Mouse (Mus musculus): ENCODE measurements at regions not wholly inside any gene's neighbourhood (a gene's known extent, or its start where the extent isn't known, plus 50 kb on each side); places are given as distances from the start of the nearest gene placed in this dataset.

GRCm38 (mm10) chr16:24176057-24176456 is 187.4 kb upstream of the Bcl6 start:
- WGBS = 58% methylated on average over 2 of the region's 2 CpGs
- H3K27me3 ChIP-seq (ENCODE audit: control insufficient read depth, insufficient read depth, low read length) = no peaks in the 10 kb centered on the region
- H3K4me2 ChIP-seq (ENCODE audit: low read depth, low read length, severe bottlenecking) = no peak overlapping the region
- ATAC-seq (replicated peaks; ENCODE audit: low FRiP score) (no peak), DNase-seq (ENCODE audit: low spot score) (no peak)
- no peak overlapping the region for H3K27ac ChIP-seq (ENCODE audit: low read depth, low read length)
- H3K4me3 ChIP-seq (ENCODE audit: low read depth, low read length) = no peak overlapping the region
- H3K9ac ChIP-seq (ENCODE audit: low read length) = no peak overlapping the region
- H3K4me1 ChIP-seq (replicated peaks; ENCODE audit: control insufficient read depth, insufficient read depth, low read length) = no peaks in the 10 kb centered on the region
- H3K36me3 ChIP-seq (ENCODE audit: control insufficient read depth, insufficient read depth, low read length) = no peaks in the 10 kb centered on the region
- H3K9me3 ChIP-seq (ENCODE audit: control insufficient read depth, low read length) = no peaks in the 10 kb centered on the region

GRCm38 (mm10) chr16:24175235-24175760 is 186.6 kb upstream of the Bcl6 start:
- DNase-seq (ENCODE audit: low spot score) (no peak), ATAC-seq (replicated peaks; ENCODE audit: low FRiP score) (no peak)
- H3K4me1 ChIP-seq (replicated peaks; ENCODE audit: control insufficient read depth, insufficient read depth, low read length) = no peaks in the 10 kb centered on the region
- 75% methylated on average over 9 of the region's 9 CpGs for WGBS
- H3K4me2 ChIP-seq (ENCODE audit: low read depth, low read length, severe bottlenecking) = no peak overlapping the region
- H3K9me3 ChIP-seq (ENCODE audit: control insufficient read depth, low read length) = no peaks in the 10 kb centered on the region
- no peak overlapping the region for H3K4me3 ChIP-seq (ENCODE audit: low read depth, low read length)
- no peaks in the 10 kb centered on the region for H3K27me3 ChIP-seq (ENCODE audit: control insufficient read depth, insufficient read depth, low read length)
- H3K9ac ChIP-seq (ENCODE audit: low read length) = no peak overlapping the region
- H3K27ac ChIP-seq (ENCODE audit: low read depth, low read length) = no peak overlapping the region
- H3K36me3 ChIP-seq (ENCODE audit: control insufficient read depth, insufficient read depth, low read length) = no peaks in the 10 kb centered on the region

GRCm38 (mm10) chr16:24174595-24174994 is 185.9 kb upstream of the Bcl6 start:
- no peak overlapping the region for H3K4me2 ChIP-seq (ENCODE audit: low read depth, low read length, severe bottlenecking)
- H3K4me3 ChIP-seq (ENCODE audit: low read depth, low read length) = no peak overlapping the region
- no peaks in the 10 kb centered on the region for H3K4me1 ChIP-seq (replicated peaks; ENCODE audit: control insufficient read depth, insufficient read depth, low read length)
- H3K27me3 ChIP-seq (ENCODE audit: control insufficient read depth, insufficient read depth, low read length) = no peaks in the 10 kb centered on the region
- H3K27ac ChIP-seq (ENCODE audit: low read depth, low read length) = no peak overlapping the region
- no peak overlapping the region for H3K9ac ChIP-seq (ENCODE audit: low read length)
- no peaks in the 10 kb centered on the region for H3K9me3 ChIP-seq (ENCODE audit: control insufficient read depth, low read length)
- WGBS = 82% methylated on average over 3 of the region's 3 CpGs
- ATAC-seq (replicated peaks; ENCODE audit: low FRiP score) = no peak
- no peaks in the 10 kb centered on the region for H3K36me3 ChIP-seq (ENCODE audit: control insufficient read depth, insufficient read depth, low read length)
- no peak for DNase-seq (ENCODE audit: low spot score)

GRCm38 (mm10) chr16:24173783-24174518 is 185.3 kb upstream of the Bcl6 start:
- H3K27ac ChIP-seq (ENCODE audit: low read depth, low read length) = no peak overlapping the region
- DNase-seq (ENCODE audit: low spot score) (no peak), ATAC-seq (replicated peaks; ENCODE audit: low FRiP score) (no peak)
- 81% methylated on average over 5 of the region's 5 CpGs for WGBS
- H3K27me3 ChIP-seq (ENCODE audit: control insufficient read depth, insufficient read depth, low read length) = no peaks in the 10 kb centered on the region
- no peak overlapping the region for H3K4me2 ChIP-seq (ENCODE audit: low read depth, low read length, severe bottlenecking)
- H3K4me3 ChIP-seq (ENCODE audit: low read depth, low read length) = no peak overlapping the region
- H3K36me3 ChIP-seq (ENCODE audit: control insufficient read depth, insufficient read depth, low read length) = no peaks in the 10 kb centered on the region
- H3K9ac ChIP-seq (ENCODE audit: low read length) = no peak overlapping the region
- no peaks in the 10 kb centered on the region for H3K9me3 ChIP-seq (ENCODE audit: control insufficient read depth, low read length)
- no peaks in the 10 kb centered on the region for H3K4me1 ChIP-seq (replicated peaks; ENCODE audit: control insufficient read depth, insufficient read depth, low read length)

GRCm38 (mm10) chr16:24172653-24173052 is 184.0 kb upstream of the Bcl6 start:
- Histone ChIP-seq H3K27me3 (ENCODE audit: control insufficient read depth, insufficient read depth, low read length) (no peaks in the 10 kb centered on the region), H3K36me3 (ENCODE audit: control insufficient read depth, insufficient read depth, low read length) (no peaks in the 10 kb centered on the region), H3K4me3 (ENCODE audit: low read depth, low read length) (no peak overlapping the region), H3K27ac (ENCODE audit: low read depth, low read length) (no peak overlapping the region), H3K9me3 (ENCODE audit: control insufficient read depth, low read length) (no peaks in the 10 kb centered on the region), H3K9ac (ENCODE audit: low read length) (no peak overlapping the region), H3K4me1 (replicated peaks; ENCODE audit: control insufficient read depth, insufficient read depth, low read length) (no peaks in the 10 kb centered on the region), H3K4me2 (ENCODE audit: low read depth, low read length, severe bottlenecking) (no peak overlapping the region)
- 90% methylated on average over 2 of the region's 2 CpGs for WGBS
- no peak for ATAC-seq (replicated peaks; ENCODE audit: low FRiP score)
- DNase-seq (ENCODE audit: low spot score) = no peak

GRCm38 (mm10) chr16:24172065-24172464 is 183.4 kb upstream of the Bcl6 start:
- no peaks in the 10 kb centered on the region for H3K4me1 ChIP-seq (replicated peaks; ENCODE audit: control insufficient read depth, insufficient read depth, low read length)
- no peak overlapping the region for H3K27ac ChIP-seq (ENCODE audit: low read depth, low read length)
- ATAC-seq (replicated peaks; ENCODE audit: low FRiP score) = peak; percentile 61
- H3K36me3 ChIP-seq (ENCODE audit: control insufficient read depth, insufficient read depth, low read length) = no peaks in the 10 kb centered on the region
- no peak overlapping the region for H3K4me3 ChIP-seq (ENCODE audit: low read depth, low read length)
- WGBS = 67% methylated on average over 5 of the region's 5 CpGs
- no peaks in the 10 kb centered on the region for H3K27me3 ChIP-seq (ENCODE audit: control insufficient read depth, insufficient read depth, low read length)
- no peak overlapping the region for H3K4me2 ChIP-seq (ENCODE audit: low read depth, low read length, severe bottlenecking)
- no peak overlapping the region for H3K9ac ChIP-seq (ENCODE audit: low read length)
- no peaks in the 10 kb centered on the region for H3K9me3 ChIP-seq (ENCODE audit: control insufficient read depth, low read length)
- no peak for DNase-seq (ENCODE audit: low spot score)

- H3K36me3 ChIP-seq (ENCODE audit: control insufficient read depth, insufficient read depth, low read length) = no peaks in the 10 kb centered on the region
- no peak overlapping the region for H3K4me3 ChIP-seq (ENCODE audit: low read depth, low read length)
- H3K4me1 ChIP-seq (replicated peaks; ENCODE audit: control insufficient read depth, insufficient read depth, low read length) = no peaks in the 10 kb centered on the region
- H3K9me3 ChIP-seq (ENCODE audit: control insufficient read depth, low read length) = no peaks in the 10 kb centered on the region
- H3K9ac ChIP-seq (ENCODE audit: low read length) = no peak overlapping the region
- DNase-seq (ENCODE audit: low spot score) (no peak), ATAC-seq (replicated peaks; ENCODE audit: low FRiP score) (no peak)
- H3K4me2 ChIP-seq (ENCODE audit: low read depth, low read length, severe bottlenecking) = no peak overlapping the region
- WGBS = 80% methylated on average over 4 of the region's 4 CpGs
- H3K27ac ChIP-seq (ENCODE audit: low read depth, low read length) = no peak overlapping the region
- no peaks in the 10 kb centered on the region for H3K27me3 ChIP-seq (ENCODE audit: control insufficient read depth, insufficient read depth, low read length)
These were observed 182.5 kb upstream of the Bcl6 start for GRCm38 (mm10) chr16:24171161-24171560.

- no peaks in the 10 kb centered on the region for H3K4me1 ChIP-seq (replicated peaks; ENCODE audit: control insufficient read depth, insufficient read depth, low read length)
- H3K4me3 ChIP-seq (ENCODE audit: low read depth, low read length) = no peak overlapping the region
- ATAC-seq (replicated peaks; ENCODE audit: low FRiP score) (no peak), DNase-seq (ENCODE audit: low spot score) (no peak)
- no peaks in the 10 kb centered on the region for H3K27me3 ChIP-seq (ENCODE audit: control insufficient read depth, insufficient read depth, low read length)
- H3K9me3 ChIP-seq (ENCODE audit: control insufficient read depth, low read length) = no peaks in the 10 kb centered on the region
- H3K36me3 ChIP-seq (ENCODE audit: control insufficient read depth, insufficient read depth, low read length) = no peaks in the 10 kb centered on the region
- no peak overlapping the region for H3K9ac ChIP-seq (ENCODE audit: low read length)
- H3K4me2 ChIP-seq (ENCODE audit: low read depth, low read length, severe bottlenecking) = no peak overlapping the region
- H3K27ac ChIP-seq (ENCODE audit: low read depth, low read length) = no peak overlapping the region
These were observed 177.8 kb upstream of the Bcl6 start for GRCm38 (mm10) chr16:24166496-24166895.

- H3K4me1 ChIP-seq (replicated peaks; ENCODE audit: control insufficient read depth, insufficient read depth, low read length) = no peaks in the 10 kb centered on the region
- H3K9me3 ChIP-seq (ENCODE audit: control insufficient read depth, low read length) = no peaks in the 10 kb centered on the region
- H3K27me3 ChIP-seq (ENCODE audit: control insufficient read depth, insufficient read depth, low read length) = no peaks in the 10 kb centered on the region
- H3K36me3 ChIP-seq (ENCODE audit: control insufficient read depth, insufficient read depth, low read length) = no peaks in the 10 kb centered on the region
- ATAC-seq (replicated peaks; ENCODE audit: low FRiP score) (no peak), DNase-seq (ENCODE audit: low spot score) (no peak)
- H3K27ac ChIP-seq (ENCODE audit: low read depth, low read length) = no peak overlapping the region
- H3K4me2 ChIP-seq (ENCODE audit: low read depth, low read length, severe bottlenecking) = no peak overlapping the region
- WGBS = 69% methylated on average over 11 of the region's 11 CpGs
- H3K9ac ChIP-seq (ENCODE audit: low read length) = no peak overlapping the region
- H3K4me3 ChIP-seq (ENCODE audit: low read depth, low read length) = no peak overlapping the region
These were observed 176.9 kb upstream of the Bcl6 start for GRCm38 (mm10) chr16:24165461-24166081.
